Comparison of ENCODE assay signal across 15 mouse cellular contexts in genomic region chr6:79335131-79335530, GRCm38 (mm10).
DNase-seq lines count a peak whose midpoint lies in the region; ATAC-seq lines count a peak whose summit lies in the region.
"Had no signal": no experiment of that assay in that cellular context is flagged by ENCODE, and none has a peak within 500 bp of the region (broad histone marks: within the 10 kb centered on the region; RNA-seq: fewer than 3 reads in every experiment).

No protein-coding gene starts in this region.

- ATAC-seq in CD4-positive, CD25-positive, alpha-beta regulatory T cell, adult 4 months, result no peak
- ATAC-seq: intestine, embryonic 15.5 days; liver, embryonic 12.5 days had no signal

- DNase-seq in cerebellum, postnatal 14 days, result peak; percentile 49 to 63
- no peak for DNase-seq in cerebellum, adult 11-12 months
- peak; percentile 1 to 5 for DNase-seq in left cerebral cortex, postnatal 25 days (ENCODE audit: low spot score in 2 of 2)
- DNase-seq in left cerebral cortex, postnatal 36 days (ENCODE audit: low spot score in 2 of 2), result no peak
- peak; percentile 52 for DNase-seq in layer of hippocampus, adult 11-12 months (ENCODE audit: low spot score)
- DNase-seq in layer of hippocampus, postnatal 36 days, result peak; percentile 55 to 58
- no peak for DNase-seq in spleen, adult 12 weeks (ENCODE audit: low spot score)
- DNase-seq: cerebellum, adult 2 months; gastrocnemius, postnatal 14 days; lung, embryonic 14.5 days; retina, postnatal 1 day; thymus, postnatal 4 days had no signal

- intact Hi-C loops in left cerebral cortex, postnatal 25 days (cut with DNase I), result no loop called here
- intact Hi-C loops in left cerebral cortex, postnatal 36 days (cut with DNase I), result no loop called here

Comparison
In these comparisons a context has a peak if more than half of its experiments do, and no peak if none do; other contexts are left out.
1. DNase-seq: peak in cerebellum, postnatal 14 days (2 of 2), left cerebral cortex, postnatal 25 days (2 of 2), layer of hippocampus, adult 11-12 months (single experiment) and layer of hippocampus, postnatal 36 days (2 of 2); none in cerebellum, adult 11-12 months (single experiment), left cerebral cortex, postnatal 36 days (0 of 2) and spleen, adult 12 weeks (single experiment).